Mouse (Mus musculus) kidney, postnatal 0 days (tissue): ENCODE results near the gene Golph3. TPM values are rescaled to one million over a fixed set of nuclear protein-coding genes. Genes with fewer than 3 reads are reported as not detected.

ENCODE experiments used
- ATAC-seq: fragments of 200-750 bp; cut with Nextera tagmentation; replicated peaks from 2 replicates; pipeline ENCODE4 v1.8.0; 2017; ENCODE audit warnings: low read depth, moderate number of reproducible peaks, moderate TSS enrichment, moderate library complexity; ENCODE audit not compliant: low FRiP score
- DNase-seq: peaks from one replicate; pipeline ENCODE4 v3.0.0-alpha.2; 2016; ENCODE audit warnings: low spot score
- H3K27ac ChIP-seq: fragments of 300-500 bp; sonication (generic); 2 replicates; pipeline ENCODE4 v1.5.1; 2014; ENCODE audit warnings: mild to moderate bottlenecking
- H3K27me3 ChIP-seq: fragments of 300-500 bp; sonication (generic); 2 replicates; pipeline ENCODE4 v1.6.1; 2014; ENCODE audit warnings: low read length, mixed read lengths; ENCODE audit not compliant: insufficient read depth
- H3K36me3 ChIP-seq: fragments of 300-500 bp; sonication (generic); 2 replicates; pipeline ENCODE4 v1.6.1; 2014; ENCODE audit warnings: low read length, mixed read lengths; ENCODE audit not compliant: insufficient read depth
- H3K4me1 ChIP-seq: fragments of 300-500 bp; sonication (generic); replicated peaks from 2 replicates; pipeline ENCODE4 v1.6.1; 2014; ENCODE audit warnings: antibody characterized with exemption, low read length, mixed read lengths; ENCODE audit not compliant: insufficient read depth
- H3K4me2 ChIP-seq: fragments of 300-500 bp; sonication (generic); 2 replicates; pipeline ENCODE4 v1.6.1; 2014; ENCODE audit warnings: mild to moderate bottlenecking, low read length, moderate library complexity, mixed read lengths
- H3K4me3 ChIP-seq: fragments of 300-500 bp; sonication (generic); replicated peaks from 2 replicates; pipeline ENCODE4 v1.5.1; 2014; ENCODE audit warnings: low read depth, low read length
- H3K9ac ChIP-seq: fragments of 300-500 bp; sonication (generic); 2 replicates; pipeline ENCODE4 v1.6.1; 2014; ENCODE audit warnings: low read depth, low read length
- H3K9me3 ChIP-seq: fragments of 300-500 bp; sonication (generic); replicated peaks from 2 replicates; pipeline ENCODE4 v1.6.1; 2016; ENCODE audit warnings: low read length, inconsistent platforms, mixed read lengths
- CTCF ChIP-seq: IDR thresholded peaks from 2 replicates; pipeline ENCODE4 v1.5.1; 2016; ENCODE audit warnings: antibody characterized with exemption, low read depth, mild to moderate bottlenecking, moderate library complexity
- WGBS: fragments of 180-500 bp; shearing (Covaris S2); extraction: QIAGEN DNeasy Blood & Tissue Kit; methylation state at CpG from one replicate; pipeline ENCODE4 v1.1.7; 2014; 5-methylcytosine and 5-hydroxymethylcytosine counted together
- polyA plus RNA-seq: library from polyadenylated mRNA; unstranded; fragments of >200 nt; fragmentation: Nextera tagmentation; extraction: Ambion mirVana; gene quantifications from 2 replicates; pipeline ENCODE4 v1.2.1, GENCODE M21; 2015

The Golph3 gene
- polyA plus RNA-seq, 1 experiment from 2014 or later: 95.6 TPM

- TF ChIP-seq CTCF: no peak
- Histone ChIP-seq H3K4me1 (no peaks in the 10 kb centered on the region), H3K27ac (no peak overlapping the region), H3K9me3 (no peaks in the 10 kb centered on the region), H3K36me3 (no peaks in the 10 kb centered on the region), H3K4me2 (no peak overlapping the region), H3K4me3 (no peak overlapping the region), H3K27me3 (no peaks in the 10 kb centered on the region), H3K9ac (no peak overlapping the region)
- ATAC-seq: no peak
- WGBS: 55% methylated on average over 8 of the region's 8 CpGs
- DNase-seq: no peak
These were observed 14.8 kb upstream of the Golph3 start for GRCm38 (mm10) chr15:12306188-12307071.

- no peaks in the 10 kb centered on the region for H3K9me3 ChIP-seq
- no peaks in the 10 kb centered on the region for H3K27me3 ChIP-seq
- DNase-seq (no peak), ATAC-seq (no peak)
- H3K9ac ChIP-seq: no peak overlapping the region
- no peak for TF ChIP-seq CTCF
- H3K4me2 ChIP-seq: no peak overlapping the region
- 67% methylated on average over 4 of the region's 4 CpGs for WGBS
- no peaks in the 10 kb centered on the region for H3K4me1 ChIP-seq
- no peak overlapping the region for H3K27ac ChIP-seq
- no peaks in the 10 kb centered on the region for H3K36me3 ChIP-seq
- H3K4me3 ChIP-seq: no peak overlapping the region
These were observed 14.1 kb upstream of the Golph3 start for GRCm38 (mm10) chr15:12307114-12307513.

GRCm38 (mm10) chr15:12308539-12308938 lies 12.7 kb upstream of the Golph3 start:
- Histone ChIP-seq H3K27ac (no peak overlapping the region), H3K4me2 (no peak overlapping the region), H3K9me3 (no peaks in the 10 kb centered on the region), H3K4me3 (no peak overlapping the region), H3K36me3 (no peaks in the 10 kb centered on the region), H3K27me3 (no peaks in the 10 kb centered on the region), H3K9ac (no peak overlapping the region), H3K4me1 (no peaks in the 10 kb centered on the region)
- WGBS: 94% methylated on average over 5 of the region's 5 CpGs
- no peak for ATAC-seq
- no peak for TF ChIP-seq CTCF
- DNase-seq: no peak

GRCm38 (mm10) chr15:12310676-12311075 lies 10.6 kb upstream of the Golph3 start:
- no peak for TF ChIP-seq CTCF
- no peak overlapping the region for H3K9ac ChIP-seq
- no peak overlapping the region for H3K27ac ChIP-seq
- DNase-seq (no peak), ATAC-seq (no peak)
- H3K4me2 ChIP-seq: no peak overlapping the region
- H3K4me3 ChIP-seq: no peak overlapping the region
- H3K9me3 ChIP-seq: no peaks in the 10 kb centered on the region
- H3K36me3 ChIP-seq: no peaks in the 10 kb centered on the region
- no peaks in the 10 kb centered on the region for H3K4me1 ChIP-seq
- WGBS: 67% methylated on average over 4 of the region's 4 CpGs
- no peaks in the 10 kb centered on the region for H3K27me3 ChIP-seq

- H3K27ac ChIP-seq: no peak overlapping the region
- no peak overlapping the region for H3K4me2 ChIP-seq
- no peaks in the 10 kb centered on the region for H3K27me3 ChIP-seq
- 86% methylated on average over 7 of the region's 7 CpGs for WGBS
- DNase-seq (no peak), ATAC-seq (no peak)
- H3K9me3 ChIP-seq: no peaks in the 10 kb centered on the region
- H3K4me1 ChIP-seq: no peaks in the 10 kb centered on the region
- no peak overlapping the region for H3K4me3 ChIP-seq
- no peak overlapping the region for H3K9ac ChIP-seq
- H3K36me3 ChIP-seq: no peaks in the 10 kb centered on the region
- TF ChIP-seq CTCF: no peak
These were observed 9.8 kb upstream of the Golph3 start for GRCm38 (mm10) chr15:12311465-12311864.

GRCm38 (mm10) chr15:12313255-12313654 lies 8.0 kb upstream of the Golph3 start:
- ATAC-seq (0 out of 2 replicates have a peak, but pooled peaks have one; percentile 22), DNase-seq (no peak)
- Histone ChIP-seq H3K9me3 (no peaks in the 10 kb centered on the region), H3K4me3 (no peak overlapping the region), H3K27ac (no peak overlapping the region), H3K27me3 (no peaks in the 10 kb centered on the region), H3K9ac (no peak overlapping the region), H3K4me2 (no peak overlapping the region), H3K4me1 (no peaks in the 10 kb centered on the region), H3K36me3 (no peaks in the 10 kb centered on the region)
- 10% methylated on average over 1 of the region's 1 CpGs for WGBS
- TF ChIP-seq CTCF: no peak

GRCm38 (mm10) chr15:12314584-12314983 lies 6.7 kb upstream of the Golph3 start:
- no peaks in the 10 kb centered on the region for H3K27me3 ChIP-seq
- no peak for TF ChIP-seq CTCF
- H3K36me3 ChIP-seq: no peaks in the 10 kb centered on the region
- DNase-seq (peak; percentile 40), ATAC-seq (peak; percentile 81; the same call in 1 of the 2 replicates)
- H3K4me2 ChIP-seq: no peak overlapping the region
- H3K9ac ChIP-seq: no peak overlapping the region
- H3K4me1 ChIP-seq: no peaks in the 10 kb centered on the region
- H3K27ac ChIP-seq: no peak overlapping the region
- H3K9me3 ChIP-seq: no peaks in the 10 kb centered on the region
- 32% methylated on average over 5 of the region's 5 CpGs for WGBS
- H3K4me3 ChIP-seq: no peak overlapping the region
